Mouse (Mus musculus) mouse embryonic stem cell (cell line): ENCODE data around the gene Twf2.

Experiments used
- in situ Hi-C, 2 experiments: fragments of 300-500 bp; cut with MboI; formaldehyde crosslinking; loops; 1 replicate in 1 of 2; 3 replicates in 1 of 2; pipeline ENCODE4 v1.14.3; 2019 to 2020; ENCODE audit warnings: low sequenced_read_pairs in 2 of 2, low pct_unique_long_range_greater_than_20kb in 1 of 2, mixed read lengths in 1 of 2; ENCODE audit not compliant: unreplicated experiment in 1 of 2

Gene Twf2

DNA sequence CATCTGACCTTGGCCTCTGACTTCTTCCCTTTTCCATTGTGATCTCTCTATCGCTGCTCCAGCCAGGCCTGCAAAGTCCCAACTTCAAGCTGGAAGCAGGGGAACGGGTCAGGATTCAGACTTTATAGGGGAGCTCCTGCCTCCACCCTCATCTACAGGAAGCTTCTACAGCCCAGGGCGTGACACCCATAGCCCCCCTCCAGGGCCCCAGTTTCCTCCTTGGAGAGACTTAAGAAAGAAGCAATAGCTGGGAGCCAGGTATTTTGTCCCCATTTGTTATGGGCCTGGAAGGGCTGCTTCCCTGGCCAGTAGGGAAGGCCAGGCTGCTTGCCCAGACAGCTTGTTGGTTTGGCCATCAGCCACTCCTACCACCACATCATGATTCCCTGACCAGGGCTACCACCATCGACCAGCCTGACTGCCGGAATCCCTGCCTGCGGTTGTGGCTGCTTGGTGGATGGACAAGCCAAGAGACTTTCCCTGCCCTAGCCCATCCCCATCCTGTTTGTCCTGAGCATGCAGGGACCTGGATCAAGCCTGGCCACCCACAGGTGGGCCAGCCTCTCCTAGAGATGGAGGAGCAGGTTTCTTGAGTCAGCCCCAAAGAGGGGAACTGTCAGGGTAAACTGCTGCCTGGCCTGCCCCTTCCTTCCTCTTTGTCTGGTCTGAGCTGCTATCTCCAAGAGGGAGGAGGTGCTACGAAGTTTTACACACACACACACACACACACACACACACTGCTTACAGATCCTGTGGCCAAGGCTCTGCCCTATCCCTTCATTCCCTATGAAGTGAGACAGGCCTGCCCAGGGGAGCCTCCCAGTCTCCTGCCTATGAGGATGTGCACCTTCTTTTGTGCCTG is 1.3 kb downstream of the Twf2 start:
- in situ Hi-C loops = no loop called here

DNA sequence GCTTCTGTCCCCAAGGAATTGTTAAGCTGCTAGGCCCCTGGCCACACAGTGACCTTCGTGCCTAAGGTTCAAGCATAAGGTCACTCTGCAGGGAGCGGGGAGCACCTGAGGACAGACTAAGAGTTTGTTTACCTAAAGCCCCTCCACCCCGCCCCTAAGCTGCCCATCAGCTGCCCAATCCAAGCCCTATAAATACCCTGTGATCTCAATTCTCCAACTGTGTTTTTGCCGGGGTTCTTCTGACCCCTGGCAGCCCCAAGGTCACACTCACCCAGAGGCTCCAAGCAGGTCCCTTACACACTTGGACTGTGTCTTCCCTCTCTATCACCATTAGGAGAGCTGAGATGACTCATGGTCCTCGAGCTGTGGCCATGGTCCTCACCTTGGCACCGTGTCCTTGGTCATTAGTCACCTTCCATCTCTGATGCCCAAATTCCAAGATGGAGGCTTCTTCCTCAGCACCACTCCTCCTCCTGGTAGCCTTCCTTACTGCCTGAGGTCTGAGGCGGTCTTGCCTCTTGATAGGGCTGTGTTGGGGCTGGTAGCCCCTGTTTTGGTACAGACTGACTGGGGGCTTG is 2.9 kb downstream of the Twf2 start:
- in situ Hi-C loops = no loop called here

DNA sequence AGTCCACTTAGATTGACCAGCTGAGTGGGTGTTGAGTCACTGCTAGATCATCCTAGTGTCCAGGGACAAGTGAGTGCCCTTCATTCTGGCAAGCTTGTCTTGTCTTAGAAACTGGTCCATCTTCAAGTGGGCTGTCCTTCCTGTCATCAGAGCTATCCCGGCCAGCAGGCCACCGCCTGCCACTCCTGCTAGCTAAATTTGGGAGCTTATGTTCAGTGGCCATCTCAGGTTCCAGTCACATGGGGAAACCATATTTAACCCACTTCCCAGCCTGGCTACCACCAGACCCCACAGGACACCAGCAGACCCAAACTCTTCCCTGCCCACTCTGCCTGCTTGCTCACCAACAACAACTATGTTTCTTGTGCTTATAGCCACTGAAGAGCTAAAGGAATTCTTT is 3.6 kb downstream of the Twf2 start:
- in situ Hi-C loops = no loop called here

DNA sequence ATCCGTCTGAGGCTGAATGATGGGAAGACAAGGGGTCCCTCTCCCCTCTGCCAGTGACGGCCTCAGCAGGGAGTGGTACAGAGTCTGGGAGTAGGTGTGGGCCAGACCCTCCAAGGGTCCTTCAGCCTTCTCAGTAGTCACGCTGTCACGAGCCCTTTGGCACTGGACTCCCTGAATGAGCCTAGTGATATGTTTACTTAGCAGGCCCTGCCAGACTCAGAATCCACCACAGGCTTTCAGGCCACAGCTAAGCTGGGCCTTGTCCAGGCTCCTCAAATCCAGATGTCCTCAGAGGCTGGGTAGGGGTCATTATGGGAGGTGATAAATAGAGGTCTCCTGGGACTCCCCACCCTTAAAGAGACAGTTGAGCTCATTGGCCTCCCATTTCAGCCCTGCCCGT is 5.3 kb downstream of the Twf2 start:
- in situ Hi-C loops = no loop called here

- in situ Hi-C loops = no loop called here
Observed at GRCm38 (mm10) chr9:106209954-106210353, 7.0 kb downstream of the Twf2 start.

DNA sequence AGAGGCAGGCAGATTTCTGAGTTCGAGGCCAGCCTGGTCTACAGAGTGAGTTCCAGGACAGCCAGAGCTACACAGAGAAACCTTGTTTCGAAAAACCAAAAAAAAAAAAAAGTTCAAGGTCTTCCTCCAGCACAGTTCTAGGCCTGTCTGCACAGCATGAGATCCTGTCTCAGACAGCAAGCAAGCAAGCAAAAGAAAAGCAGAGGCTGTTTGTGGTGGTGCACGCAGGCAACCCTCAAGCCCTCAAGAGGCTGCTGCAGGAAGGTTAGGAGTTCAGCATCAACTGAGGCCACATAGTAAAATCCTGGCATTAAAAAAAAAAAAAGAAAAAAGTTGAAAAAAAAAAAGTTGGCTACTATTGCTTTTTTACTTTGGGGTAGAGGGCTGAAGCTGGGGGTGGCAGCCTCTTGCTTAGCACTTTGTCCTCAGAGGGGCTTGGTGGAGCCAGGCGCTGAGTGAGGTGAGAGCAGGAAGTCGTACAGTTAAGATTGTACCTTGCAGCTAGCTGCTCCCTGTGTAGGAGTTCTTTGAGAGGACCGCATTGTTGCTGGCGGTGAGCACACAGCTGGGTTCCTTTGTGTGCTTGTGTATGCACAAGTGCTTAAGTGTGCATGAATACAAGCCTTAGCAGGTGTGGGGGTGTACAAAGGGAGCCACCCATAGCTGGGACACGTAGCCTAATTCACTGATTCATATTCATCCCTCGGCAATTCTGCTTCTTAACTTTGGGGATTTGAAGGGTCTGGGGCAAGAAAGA is 8.1 kb downstream of the Twf2 start:
- in situ Hi-C loops = no loop called here

DNA sequence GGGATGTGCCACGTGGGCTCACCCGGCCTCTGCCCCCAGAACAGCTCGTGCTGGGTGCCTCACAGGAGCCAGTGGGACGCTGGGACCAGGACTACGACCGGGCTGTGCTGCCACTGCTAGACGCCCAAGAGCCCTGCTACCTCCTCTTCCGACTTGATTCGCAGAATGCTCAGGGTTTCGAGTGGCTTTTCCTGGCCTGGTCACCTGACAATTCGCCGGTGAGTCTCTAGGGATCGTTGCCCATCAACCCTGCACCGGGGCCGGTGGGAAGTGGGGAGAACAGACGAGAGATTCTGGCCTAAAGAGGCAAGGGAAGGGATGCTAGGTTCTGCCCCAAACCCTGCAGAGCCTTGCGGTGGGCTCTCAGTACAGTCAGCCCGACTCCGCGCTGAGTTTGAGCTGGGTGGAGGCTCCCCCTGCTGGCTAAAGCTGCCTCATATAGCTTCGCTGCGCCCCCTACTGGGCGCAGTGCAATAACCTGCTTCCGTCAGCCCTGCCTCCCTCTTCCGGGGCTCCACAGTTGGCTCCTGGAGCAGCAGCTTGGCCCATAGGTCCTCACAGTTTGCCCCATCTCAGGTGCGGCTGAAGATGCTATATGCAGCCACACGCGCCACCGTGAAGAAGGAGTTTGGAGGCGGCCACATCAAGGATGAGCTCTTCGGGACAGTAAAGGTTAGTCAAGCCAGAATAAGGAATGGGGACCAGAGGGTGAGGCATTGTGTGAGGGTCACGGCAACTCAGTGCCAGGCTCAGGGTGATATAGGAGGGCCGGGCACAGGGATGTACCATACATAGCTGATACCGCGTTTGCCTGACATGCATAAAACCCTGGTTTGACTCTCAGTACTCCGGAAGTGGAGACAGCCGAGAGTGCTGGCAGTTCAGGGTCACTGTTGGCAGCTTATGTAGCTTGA is 9.0 kb downstream of the Twf2 start:
- in situ Hi-C loops = no loop called here

- in situ Hi-C loops = no loop called here
Observed at GRCm38 (mm10) chr9:106212594-106212981, 9.7 kb downstream of the Twf2 start.

DNA sequence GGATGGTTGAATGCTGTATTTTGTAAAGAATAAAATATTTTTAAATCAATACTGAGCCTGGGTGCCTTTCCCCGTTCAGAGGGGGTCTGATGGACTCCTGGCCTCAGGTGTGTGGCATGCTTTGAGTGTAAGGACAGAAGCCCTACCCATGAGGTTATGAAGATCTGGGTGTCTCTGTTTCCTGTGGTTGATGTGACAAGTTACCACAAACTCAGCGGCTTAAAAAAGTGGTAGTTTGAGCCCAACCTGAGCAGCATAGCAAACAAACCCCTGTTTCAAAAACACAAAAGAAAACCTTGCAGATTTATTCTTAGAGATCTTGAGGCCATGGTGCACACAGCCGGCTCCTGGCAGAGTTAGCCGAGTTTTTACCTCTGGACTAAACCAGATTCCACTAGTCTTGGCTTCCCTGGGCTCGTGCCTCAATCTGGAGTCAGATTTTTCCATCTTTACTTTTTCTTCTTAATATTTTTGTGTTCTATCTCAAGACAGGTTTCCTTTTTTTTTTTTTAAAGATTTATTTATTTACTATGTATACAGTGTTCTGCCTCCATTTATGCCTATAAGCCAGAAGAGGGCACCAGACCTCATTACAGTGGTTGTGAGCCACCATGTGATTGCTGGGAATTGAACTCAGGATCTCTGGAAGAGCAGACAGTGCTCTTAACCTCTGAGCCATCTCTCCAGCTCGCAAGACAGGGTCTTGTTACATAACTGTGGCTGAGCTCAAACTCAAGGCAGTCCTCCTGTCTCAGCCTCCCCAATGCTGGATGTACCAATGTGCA is 12.6 kb downstream of the Twf2 start:
- in situ Hi-C loops = no loop called here

DNA sequence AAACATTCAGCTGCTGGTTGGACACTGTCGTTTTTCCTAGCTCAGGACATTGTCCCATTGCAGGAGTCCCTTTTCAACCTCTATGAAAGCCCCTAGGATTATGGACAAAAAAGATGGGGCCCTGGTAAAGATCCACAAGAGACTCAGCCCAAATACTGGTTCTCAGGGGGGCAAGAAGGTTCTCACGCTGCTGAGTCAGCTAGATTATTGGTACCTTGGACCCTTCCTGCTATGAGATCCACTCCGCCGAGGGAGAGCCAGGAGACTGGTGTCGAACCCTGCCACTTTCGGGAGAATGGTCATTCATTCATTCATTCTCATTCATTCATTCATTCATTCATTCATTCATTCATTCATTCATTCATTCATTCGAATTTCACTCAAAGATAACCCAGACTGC is 14.1 kb downstream of the Twf2 start:
- in situ Hi-C loops = no loop called here

GRCm38 (mm10) chr9:106220894-106221523 is 18.1 kb downstream of the Twf2 start:
- in situ Hi-C loops = no loop called here

DNA sequence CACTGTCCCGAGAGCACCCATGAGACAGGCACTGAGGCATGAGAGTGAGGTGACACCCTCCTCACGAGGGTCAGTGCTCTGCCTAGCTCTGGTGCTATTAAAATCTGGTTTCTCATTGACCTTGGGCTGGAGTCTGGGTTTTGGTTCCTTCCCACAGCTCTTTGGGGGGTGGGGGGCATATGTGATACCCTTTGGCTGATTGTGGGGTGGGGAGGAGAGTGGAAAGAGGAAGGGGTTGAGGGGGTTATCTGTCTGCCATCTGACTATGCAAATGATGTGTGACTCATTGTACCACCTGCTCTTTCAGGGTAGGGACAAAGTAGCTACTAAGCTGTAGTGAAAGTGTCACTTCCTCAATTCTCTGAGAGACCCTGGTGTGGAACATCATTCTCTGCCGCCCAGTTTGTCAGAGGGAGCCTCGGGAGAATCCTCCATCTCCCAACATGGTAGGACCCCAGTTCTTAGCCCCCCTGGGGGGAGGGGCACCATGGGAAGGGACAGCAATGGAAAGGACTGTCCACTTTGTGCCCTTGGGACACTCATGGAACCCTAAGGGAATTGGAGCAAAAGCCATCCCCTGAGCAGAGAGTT is 19.4 kb downstream of the Twf2 start, which contains the start of gene Tlr9:
TSS of gene Tlr9 (plus strand) at position 338 of the 591 bp plus-strand sequence.
- in situ Hi-C loops = no loop called here

DNA sequence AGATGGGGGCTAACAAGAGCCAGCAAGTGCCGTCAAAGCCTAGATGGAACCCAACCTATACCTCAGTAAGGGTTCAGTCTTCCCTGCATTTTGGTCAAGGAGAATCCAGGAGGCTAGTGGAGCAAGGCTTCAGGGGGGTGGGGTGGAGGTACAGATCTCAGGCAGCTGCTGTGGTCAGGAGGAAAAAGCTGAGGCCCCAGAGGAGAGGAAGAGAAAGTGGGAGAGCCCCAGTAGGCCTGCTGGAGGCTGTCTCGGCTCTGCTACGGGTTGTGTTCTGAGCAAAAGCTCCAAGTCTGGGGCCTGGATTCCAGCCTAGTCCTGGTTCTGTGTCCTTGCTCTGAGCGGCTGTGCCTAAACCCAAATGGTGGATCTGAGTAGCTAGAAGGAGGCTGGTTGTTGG is 20.1 kb downstream of the Twf2 start:
- in situ Hi-C loops = no loop called here

- in situ Hi-C loops = no loop called here
Observed at GRCm38 (mm10) chr9:106225469-106226150, 22.7 kb downstream of the Twf2 start.

- in situ Hi-C loops = no loop called here
Observed at GRCm38 (mm10) chr9:106226151-106226682, 23.3 kb downstream of the Twf2 start.

DNA sequence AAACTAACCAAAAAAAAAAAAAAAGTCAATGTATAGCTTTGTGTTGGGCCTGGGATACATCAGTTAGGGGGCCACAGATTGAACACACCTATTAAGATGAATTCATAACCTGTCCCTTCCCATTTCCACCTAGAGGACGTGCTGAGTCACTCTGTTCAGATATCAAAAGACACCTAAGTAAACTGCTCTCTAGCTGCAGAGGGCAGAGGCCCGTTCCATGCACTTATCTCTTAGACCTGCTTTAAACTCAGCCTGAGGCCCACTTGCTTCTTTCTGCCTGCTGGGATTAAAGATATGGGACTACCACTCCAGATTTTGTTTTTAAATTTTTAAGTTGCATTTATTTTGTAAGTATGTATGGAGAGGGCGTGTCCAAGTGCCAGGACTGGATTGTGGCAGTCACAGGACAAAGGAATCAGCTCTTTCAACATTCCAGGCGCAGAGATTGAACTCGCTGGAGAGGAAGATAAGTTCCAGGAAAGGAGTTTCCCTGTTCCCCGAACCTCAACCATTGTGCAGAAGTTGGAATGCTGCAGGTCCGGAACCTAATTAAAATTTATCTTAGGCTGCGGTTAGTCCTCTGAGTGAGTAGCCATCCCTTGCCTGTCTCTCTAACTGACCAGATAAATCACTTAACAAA is 25.0 kb downstream of the Twf2 start:
- in situ Hi-C loops = no loop called here
